Mouse (Mus musculus): ENCODE results near the gene Drosha.
"Not testable (repeated sequence)": the region's sequence is repeated elsewhere in the genome, so short reads cannot be mapped to it uniquely, and the experiment has no call there.

Gene Drosha

DNA sequence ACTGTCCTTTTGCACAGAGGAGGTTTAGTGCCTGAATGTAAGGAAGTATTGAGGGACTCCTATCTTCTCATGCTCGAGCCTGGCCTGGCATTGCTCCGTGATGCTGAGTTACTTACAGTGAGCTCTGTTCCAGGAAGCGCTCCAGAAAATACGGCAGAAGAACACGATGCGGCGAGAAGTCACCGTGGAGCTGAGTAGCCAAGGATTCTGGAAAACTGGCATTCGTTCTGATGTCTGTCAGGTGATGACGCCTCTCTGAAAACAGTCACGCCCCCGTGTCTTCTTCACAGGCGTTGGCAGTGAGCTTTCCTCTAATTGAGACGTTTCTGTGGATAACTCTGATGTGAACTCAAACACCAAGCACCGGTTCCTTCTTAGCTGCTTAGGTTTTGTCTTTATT is 60.2 kb downstream of the Drosha start:
- DNase-seq (ENCODE audit: low spot score in 2 of 2), result peak; percentile 47 to 68

DNA sequence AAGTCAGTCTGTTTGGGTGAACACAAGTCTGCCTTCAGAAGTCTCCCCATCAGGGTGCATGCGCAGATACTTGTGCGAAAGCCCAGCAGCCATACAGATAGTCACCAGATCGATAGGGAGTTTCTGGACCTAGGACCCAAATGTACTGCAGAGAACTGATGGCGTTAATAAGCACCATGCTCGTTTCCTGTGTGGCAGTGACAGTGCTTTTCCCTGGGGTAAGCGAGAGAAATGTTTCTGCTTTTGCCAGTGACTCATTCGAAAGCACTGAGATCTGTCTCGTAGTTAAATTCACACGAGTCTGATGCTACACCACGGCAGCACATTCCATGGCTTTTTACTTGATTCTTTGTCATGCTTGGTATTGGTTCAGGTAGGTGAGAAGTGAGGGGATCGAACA is 60.7 kb downstream of the Drosha start:
- peak in 1 of 2 experiments; percentile 21 for DNase-seq (ENCODE audit: low spot score in 2 of 2)

DNA sequence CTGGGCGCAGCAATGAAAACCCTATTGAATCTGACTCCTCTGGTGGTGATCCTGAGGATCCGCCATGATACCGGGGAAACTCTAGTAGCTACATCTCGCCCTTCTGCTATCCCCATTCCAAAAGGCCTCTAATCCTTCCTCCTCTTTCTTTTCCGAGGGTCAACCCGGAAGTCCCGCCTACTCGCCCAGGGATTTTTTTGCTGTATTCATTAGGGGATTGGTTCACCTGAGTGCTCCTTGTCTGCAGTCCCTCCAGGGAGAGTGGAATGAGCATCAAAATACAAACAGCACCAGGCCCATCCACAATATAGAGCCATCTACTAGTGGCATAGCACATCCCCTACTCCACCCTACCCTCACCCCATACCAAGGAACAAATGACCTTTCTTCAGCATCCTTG is 62.6 kb downstream of the Drosha start:
- DNase-seq (ENCODE audit: low spot score in 2 of 2), result no peak

DNA sequence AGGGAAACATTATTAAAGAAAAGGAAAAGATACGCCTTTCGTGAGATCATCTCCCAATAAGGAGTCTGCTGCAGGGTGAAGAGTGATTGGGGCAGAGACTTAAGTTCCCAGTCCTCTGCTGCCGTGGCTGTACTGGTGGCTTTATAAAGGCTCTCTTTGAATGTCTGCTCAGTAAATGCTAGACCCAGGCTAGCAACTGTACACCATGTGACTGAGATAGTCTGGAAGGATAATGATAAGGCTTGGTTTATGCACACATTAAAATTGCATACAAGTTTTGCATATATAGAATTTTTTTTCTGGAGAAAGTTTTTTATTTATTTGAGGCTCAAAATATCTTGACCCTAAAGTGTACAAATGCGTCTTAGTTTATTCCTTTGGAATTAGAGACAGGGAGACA is 63.7 kb downstream of the Drosha start:
- DNase-seq (ENCODE audit: low spot score in 2 of 2), result no peak

DNA sequence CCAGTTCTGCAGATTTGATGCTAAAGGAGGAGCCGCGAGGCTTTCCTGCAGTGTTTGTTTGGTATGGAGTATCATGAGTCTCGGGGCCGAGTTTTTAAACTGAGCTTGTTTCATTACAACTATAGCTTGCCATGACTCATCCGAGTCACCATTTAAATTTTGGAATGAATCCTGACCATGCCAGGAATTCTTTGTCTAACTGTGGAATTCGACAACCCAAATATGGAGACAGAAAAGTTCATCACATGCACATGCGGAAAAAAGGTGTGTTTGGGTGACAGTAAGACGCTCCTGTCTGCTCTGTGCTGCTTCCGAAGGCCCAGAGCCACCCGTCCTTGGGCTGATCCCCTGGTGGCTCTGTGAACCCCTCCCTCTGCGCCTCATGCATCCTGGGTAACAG is 65.3 kb downstream of the Drosha start:
- no peak for DNase-seq (ENCODE audit: low spot score in 2 of 2)

DNA sequence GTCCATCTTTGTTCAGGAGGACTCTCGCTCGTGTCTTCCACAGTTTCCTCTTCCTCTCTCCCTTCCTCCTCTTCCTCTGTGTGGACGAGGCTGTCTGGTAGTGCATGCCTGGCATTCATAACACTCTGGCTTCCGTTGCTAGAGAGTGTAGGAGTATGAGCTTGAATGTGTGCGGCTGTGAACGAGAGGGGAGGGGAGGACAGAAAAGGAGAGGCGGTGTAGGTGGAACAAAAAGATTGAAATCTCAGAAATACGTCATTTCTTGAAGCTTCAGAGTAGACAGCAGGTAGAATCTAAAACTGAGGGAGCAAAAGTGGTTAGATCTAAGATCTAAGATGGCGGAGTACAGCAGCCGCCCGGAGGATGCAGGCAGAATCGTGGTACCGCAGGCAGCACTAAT is 70.8 kb downstream of the Drosha start:
- DNase-seq (ENCODE audit: low spot score in 2 of 2), result no peak

DNA sequence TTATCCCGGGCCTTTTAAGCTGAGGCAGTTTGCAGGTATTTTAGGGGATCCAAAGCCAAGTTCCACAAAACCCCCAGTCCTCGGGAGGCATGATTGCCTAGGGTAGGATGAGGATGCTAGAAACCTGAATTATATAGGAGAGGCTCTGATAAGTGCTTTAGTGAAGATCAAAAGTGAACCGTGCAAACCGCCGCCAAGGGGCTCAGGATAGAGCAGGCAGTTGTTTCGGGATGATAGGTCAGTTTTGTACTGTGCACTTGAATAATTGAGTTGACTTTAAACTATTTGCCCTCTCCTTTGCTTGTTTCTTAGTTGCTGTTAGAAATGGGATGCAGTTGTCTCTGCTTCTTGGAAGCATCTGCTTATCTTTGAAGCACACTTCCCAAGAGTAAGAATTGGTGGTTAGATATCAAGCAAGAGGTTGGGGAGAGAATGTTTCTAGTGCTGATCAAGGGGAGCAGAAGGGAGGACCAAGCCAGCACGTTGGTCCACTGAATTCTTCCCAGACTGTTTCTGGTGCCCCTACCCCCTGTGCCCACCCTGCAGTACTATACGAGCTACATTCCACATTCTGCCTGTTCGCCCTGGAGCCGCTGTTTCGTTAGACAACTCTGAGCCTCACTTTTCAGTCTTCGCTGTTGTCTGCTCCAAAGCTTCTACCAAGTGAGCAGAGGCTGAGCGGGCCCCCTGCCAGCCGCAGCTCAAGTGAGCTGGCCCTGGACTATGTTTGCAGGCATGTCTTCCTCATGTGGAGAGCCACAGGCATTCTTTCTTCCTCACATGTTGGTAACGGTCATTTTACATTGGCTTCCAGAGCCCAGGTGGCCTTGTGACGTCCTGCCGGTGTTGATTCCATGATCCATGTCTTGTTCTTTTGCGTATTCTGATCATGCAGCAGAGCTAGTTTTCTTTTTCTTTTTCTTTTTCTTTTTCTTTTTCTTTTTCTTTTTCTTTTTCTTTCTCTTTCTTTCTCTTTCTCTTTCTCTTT is 71.7 kb downstream of the Drosha start:
- no peak for DNase-seq (ENCODE audit: low spot score in 2 of 2)

DNA sequence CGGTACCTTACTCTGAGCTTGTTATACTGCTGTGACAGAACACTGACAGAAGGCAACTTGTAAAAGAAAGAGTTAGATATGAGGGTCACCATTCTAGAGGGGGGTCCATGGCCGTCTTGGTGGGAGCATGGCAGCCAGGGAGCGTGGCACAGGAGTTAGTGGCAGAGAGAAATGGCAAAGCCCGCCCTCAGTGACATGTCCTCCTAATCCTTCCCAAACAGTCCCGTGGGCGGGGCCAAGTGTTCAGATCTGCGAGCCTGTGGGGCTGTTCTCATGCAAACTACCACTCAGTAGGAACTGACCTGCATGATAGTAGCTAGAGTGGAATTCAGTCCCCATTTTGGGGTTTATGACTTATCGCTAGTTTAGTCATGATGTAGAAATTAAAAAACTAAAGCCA is 73.2 kb downstream of the Drosha start:
- DNase-seq (ENCODE audit: low spot score in 2 of 2), result no peak

DNA sequence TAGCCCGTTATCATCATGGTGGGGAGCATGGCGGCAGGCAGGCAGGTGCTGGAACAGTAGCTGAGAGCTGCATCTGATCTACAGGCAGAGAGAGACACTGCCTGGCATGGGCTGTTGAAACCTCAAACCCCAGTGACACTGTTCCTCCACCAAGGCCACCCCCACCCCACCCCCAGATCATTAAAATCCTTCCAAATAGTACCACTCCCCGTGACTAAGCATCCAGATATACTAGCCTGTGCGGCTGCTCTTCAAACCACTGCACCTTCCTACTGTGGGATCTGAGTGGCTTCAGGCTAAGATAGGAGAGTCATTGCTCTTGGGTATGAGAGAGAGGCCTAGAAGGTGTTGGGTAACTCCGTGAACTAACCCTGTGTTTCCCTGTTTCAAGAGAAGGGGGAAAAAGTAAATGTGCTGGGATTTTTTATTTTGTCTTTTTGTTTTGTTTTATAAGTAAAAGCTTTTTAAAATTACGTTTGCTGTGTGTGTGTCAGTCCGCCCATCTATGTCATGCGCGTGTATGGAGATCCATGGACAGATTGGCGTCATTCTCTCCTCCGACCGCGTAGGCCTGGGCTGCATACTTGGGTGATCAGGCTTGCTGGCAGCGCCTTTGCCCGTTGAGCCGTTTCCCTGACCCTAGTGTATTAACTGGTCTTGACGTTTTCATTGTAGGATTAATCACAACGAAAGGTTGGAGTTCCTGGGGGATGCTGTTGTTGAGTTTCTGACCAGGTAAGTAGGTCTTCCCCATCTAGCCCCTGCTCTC is 76.0 kb downstream of the Drosha start:
- DNase-seq (ENCODE audit: low spot score in 2 of 2), result no peak

DNA sequence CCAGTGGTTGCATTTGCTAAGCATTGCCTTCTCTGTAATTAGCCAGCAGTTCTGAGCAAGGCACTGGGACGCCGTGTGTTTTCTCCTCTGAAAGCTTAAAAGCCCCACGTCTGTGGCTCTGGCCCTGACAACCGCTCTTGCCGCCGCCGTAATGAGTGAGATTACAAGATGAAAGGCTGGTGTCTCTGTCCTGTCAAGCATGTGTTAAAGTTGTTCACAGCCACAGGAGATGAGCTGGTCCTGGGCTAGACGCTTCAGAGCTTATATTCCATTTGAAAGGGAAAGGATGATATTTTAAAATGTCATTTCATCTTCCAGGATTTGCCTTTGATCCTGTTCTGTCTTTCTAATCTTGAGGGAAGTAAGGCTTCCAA is 76.6 kb downstream of the Drosha start:
- DNase-seq (ENCODE audit: low spot score in 2 of 2), result no peak

DNA sequence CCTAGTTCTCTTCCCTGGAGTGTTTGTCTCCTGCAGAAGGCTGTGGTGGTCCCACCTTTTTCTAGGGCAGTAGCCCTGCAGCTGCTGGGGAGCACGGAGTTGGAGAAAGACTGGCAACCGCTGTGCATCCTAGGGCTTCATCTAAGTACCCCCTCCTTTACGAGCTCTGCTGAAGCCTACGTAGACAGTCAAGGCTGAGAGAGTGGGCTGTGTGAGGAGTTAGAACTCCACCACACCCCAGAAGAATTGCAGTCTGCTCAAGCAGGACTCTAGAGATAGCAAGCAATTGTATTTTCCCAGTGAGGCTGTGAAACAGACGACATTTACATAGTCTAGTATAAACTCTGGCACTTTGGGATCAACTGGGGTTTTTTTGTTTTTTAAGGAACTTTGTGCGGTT is 79.8 kb downstream of the Drosha start:
- no peak for DNase-seq (ENCODE audit: low spot score in 2 of 2)

DNA sequence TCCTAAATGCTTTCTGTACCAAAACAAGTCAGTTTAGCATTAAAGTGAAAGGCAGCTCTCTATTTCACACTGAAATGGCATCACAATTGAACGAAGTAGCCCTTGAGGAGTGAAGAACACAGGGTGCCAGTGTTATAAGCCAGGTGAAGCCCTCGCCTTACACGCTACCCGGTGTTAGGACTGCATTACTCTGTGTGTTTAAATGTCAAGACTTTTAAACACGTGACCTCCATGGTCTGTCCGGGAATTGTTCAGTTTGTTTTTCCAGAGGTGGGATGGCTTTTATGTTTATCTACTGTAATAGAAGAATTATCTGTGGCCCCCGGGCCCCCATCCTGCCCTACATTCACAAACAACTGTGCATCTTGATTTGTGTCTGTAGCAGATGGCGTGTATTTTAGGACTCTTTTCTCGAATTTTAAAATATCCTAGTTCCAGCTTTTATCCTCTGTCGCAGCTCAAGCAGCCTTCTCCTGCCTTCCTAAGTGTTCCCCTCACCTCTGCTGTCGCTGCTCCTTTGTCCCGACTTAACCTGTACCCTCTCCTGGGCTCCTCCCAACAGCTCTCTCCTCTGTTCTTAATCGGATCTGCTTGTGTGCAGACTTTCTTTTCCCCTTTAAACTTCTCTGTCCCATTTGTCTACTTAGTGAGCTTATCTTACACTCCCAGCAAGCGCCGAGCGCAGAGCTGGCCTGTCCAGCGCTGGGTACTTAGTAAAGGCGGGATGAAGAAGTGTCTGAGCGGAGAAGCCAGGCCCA is 83.5 kb downstream of the Drosha start:
- DNase-seq (ENCODE audit: low spot score in 2 of 2), result no peak

DNA sequence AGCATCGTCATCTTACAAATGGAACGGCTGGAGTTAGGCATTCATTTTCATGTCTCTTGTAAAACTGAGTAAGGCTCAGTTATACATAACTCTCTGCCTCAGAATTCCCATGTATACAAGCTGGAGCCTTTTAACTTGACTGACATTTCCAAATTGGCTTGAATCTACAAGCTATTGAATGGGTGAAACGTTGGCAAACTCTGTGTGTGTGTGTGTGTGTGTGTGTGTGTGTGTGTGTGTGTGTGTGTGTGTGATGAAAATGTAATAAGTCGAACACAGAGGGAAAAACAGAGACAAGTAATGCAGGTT is 84.1 kb downstream of the Drosha start:
- DNase-seq (ENCODE audit: low spot score in 2 of 2), result no peak

DNA sequence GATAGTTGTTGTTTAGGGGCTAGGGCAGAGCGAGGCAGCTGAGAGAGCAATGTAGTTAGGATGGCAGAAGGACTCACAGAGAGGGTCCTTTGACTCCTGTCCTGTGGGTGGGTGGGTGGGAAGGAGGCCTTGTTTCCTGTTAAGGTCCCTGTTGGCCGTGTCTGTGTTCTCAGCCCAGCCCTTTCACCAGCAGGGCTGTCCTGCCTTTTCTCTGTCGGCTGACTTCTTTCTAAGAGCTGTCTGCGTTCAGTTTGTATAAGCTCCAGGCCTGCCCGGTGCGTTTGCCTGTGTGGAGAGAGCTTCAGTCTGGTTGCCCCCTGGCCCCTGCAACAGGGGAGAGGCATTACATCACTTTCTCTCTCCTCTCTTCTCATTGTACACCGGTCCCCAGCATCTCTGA is 84.6 kb downstream of the Drosha start:
- DNase-seq (ENCODE audit: low spot score in 2 of 2), result no peak

DNA sequence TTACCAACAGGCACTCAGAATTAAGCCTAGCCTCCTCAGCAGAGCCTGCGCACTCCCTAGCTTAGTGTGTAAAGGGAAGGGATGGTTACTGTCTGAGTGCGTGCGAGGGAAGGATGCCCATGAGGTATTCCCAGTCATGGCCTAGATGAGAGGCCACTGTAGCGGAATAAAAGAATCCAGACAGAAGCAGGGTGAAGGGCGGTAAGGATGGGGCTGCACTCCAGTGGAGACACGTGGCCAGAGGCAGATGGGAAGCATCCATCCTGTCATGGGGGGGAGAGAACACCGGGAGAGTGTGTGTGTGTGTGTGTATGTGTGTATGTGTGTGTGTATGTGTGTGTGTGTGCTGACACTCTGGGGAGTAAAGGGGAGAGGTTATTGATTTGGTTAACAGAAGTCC is 86.5 kb downstream of the Drosha start:
- DNase-seq (ENCODE audit: low spot score in 2 of 2), result no peak

DNA sequence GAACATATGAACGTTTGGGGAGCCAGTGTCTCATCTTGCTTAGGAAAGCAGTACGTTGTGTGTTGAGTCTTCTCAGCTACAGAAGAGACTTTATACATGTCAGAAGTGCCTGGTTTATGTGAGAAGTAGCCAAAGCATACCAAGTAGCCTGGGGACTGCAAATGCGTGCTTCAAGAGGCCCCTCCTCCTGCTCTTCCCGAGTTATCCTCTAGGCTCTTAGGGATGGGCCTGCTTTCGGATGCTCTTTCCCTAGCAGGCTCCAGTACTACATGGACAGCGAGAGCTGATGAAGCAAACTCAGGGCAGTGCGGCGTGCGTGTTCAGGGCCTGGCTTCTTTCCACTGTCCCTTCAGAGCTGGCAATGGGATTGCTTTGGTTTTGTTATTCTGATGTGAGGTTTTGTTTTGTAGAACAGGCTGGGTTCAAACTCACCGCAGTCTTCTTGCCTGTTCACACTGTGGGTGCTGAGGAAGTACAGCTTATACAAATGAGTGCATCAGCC is 91.8 kb downstream of the Drosha start:
- DNase-seq (ENCODE audit: low spot score in 2 of 2), result no peak

DNA sequence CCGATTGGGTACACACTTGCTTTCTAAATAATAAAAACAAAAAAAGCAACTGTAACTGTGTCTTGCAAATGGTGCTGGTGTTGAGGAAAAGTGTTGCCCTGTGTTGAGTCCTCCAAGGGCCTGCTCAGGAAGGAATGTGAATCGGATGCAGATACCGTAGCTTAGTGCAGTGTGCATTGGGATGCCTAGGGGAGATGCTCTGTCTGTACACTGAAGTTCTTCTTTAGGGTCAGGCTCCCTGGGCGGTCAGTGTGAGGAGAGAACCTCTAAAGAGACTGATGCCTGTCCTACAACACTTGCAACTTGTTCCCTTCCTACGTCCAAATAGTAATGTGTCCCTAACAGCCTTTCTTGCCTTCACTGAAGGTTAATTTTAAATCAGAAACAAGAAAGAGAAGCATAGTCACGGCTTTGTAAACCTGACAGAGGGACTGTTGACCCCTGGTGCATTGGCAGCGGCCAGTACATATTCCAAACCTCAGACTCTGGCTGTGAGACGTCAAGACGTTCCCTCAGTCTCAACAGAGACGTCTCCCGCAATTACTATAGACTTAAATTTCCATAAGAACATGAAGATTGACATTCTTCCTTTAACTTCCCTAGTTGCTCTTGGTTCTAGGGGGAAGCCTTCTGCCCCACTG is 94.8 kb downstream of the Drosha start:
- not testable (repeated sequence) for DNase-seq (ENCODE audit: low spot score in 2 of 2)

DNA sequence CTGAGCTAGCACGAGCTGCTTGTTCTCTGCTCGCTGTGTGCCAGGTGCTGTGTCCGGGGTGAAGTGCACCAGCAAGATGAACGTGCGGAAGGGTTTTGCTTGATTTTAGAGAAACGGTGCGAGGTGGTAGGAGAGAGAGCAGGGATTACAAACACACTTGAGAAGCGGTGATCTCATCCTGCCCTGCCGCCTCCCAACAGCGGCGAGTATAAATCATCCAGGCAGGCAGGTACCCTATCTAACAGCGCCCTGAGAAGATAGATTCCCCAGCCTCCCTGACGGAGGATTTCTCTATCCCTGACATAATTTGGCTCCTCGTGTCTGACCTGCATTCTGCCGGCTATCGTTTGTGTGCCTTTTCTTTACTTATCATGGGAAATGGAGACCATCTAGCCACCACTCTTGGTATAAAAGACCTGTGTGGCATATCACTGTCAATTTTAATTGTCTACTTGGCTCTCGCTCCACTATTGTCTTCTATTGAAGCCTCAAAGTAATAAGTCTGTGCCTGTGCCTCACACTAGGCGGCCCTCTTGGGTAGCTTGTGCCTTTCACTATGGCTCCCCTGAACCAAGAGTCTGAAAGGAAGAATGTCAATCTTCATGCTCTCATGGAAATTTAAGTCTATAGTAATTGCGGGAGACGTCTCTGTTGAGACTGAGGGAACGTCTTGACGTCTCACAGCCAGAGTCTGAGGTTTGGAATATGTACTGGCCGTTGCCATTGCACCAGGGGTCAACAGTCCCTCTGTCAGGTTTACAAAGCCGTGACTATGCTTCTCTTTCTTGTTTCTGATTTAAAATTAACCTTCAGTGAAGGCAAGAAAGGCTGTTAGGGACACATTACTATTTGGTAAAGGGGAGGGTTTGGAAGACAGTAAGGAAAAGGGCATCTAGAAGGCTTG is 95.6 kb downstream of the Drosha start:
- DNase-seq (ENCODE audit: low spot score in 2 of 2), result no peak

DNA sequence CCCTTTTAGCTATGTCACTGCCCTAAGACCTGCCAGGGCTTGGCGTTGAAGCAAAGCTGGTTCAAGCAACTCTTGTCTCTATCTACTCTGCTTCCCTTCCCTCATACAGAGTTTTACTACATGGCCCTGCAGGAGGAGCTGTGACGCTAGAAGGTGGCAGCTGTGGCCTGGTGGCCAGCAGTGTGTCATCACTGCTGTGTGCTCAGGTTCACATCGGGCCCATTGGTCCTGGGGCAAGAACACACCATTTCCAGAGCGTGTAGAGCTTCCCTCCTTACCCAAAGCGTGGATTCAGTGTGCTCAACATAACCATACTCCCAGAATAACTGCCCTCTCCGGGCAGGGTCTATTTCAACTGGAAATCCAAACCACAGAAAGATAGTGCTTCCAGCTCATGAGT is 97.3 kb downstream of the Drosha start:
- no peak for DNase-seq (ENCODE audit: low spot score in 2 of 2)

DNA sequence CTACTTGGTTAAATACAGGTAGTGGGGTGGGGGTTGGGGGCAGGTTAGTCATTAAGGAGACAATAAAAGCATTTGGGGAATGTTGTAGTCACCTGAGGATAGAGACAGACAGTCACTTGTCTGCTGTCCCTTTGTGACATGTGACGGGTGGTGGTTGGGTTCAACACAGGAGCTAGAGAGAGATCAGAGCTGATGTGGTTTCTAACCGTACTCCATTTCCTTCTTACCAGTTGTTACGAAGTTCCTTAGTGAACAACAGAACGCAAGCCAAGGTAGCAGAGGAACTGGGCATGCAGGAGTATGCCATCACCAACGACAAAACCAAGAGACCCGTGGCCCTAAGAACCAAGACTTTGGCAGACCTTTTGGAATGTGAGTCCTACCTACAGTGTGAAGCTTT is 99.2 kb downstream of the Drosha start:
- no peak for DNase-seq (ENCODE audit: low spot score in 2 of 2)

DNA sequence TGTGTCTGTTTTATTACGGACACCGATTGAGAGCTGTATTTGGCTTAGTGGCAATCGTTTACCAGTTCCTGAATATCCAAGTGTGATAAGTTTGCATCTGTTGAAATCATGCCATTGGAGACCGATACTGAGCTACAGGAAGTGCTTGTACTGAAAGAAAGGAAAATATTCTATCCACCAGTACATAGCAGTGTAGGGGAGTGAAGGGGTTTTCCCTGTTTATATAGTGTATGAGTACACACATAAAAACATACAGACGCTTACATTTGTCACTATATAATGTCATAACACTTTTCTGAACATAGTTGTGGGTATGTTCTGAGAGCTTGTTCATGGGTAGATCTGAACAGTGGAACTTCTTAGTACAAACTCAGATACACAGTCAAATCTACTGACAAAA is 106.9 kb downstream of the Drosha start:
- no peak for DNase-seq (ENCODE audit: low spot score in 2 of 2)

Data from right cerebral cortex, postnatal 10 days (tissue).